Mouse (Mus musculus) neural tube, embryonic 11.5 days (tissue): ENCODE measurements around the gene Cnbp. TPM values are rescaled to one million over a fixed set of nuclear protein-coding genes. Genes with fewer than 3 reads are reported as not detected.

Source experiments
- ATAC-seq: fragments of 200-750 bp; cut with Nextera tagmentation; 2 replicates; pipeline ENCODE4 v1.8.0; 2017; ENCODE audit warnings: moderate number of reproducible peaks, mild to moderate bottlenecking, moderate TSS enrichment, moderate library complexity; ENCODE audit not compliant: insufficient read depth, low FRiP score, low TSS enrichment
- DNase-seq: peaks from one replicate; pipeline ENCODE4 v3.0.0-alpha.2; 2015; ENCODE audit warnings: low spot score
- H3K27ac ChIP-seq: fragments of 300-500 bp; sonication (generic); 2 replicates; pipeline ENCODE4 v1.5.1; 2014; ENCODE audit warnings: low read depth, mild to moderate bottlenecking, low read length
- H3K27me3 ChIP-seq: fragments of 300-500 bp; sonication (generic); 2 replicates; pipeline ENCODE4 v1.6.1; 2014; ENCODE audit warnings: mild to moderate bottlenecking, low read length, mixed read lengths; ENCODE audit not compliant: control insufficient read depth, insufficient read depth
- H3K36me3 ChIP-seq: fragments of 300-500 bp; sonication (generic); 2 replicates; pipeline ENCODE4 v1.6.1; 2014; ENCODE audit warnings: mild to moderate bottlenecking, low read length, moderate library complexity, mixed read lengths; ENCODE audit not compliant: control insufficient read depth, insufficient read depth
- H3K4me1 ChIP-seq: fragments of 300-500 bp; sonication (generic); 2 replicates; pipeline ENCODE4 v1.6.1; 2014; ENCODE audit warnings: low read length, mixed read lengths; ENCODE audit not compliant: control insufficient read depth, insufficient read depth
- H3K4me2 ChIP-seq: fragments of 300-500 bp; sonication (generic); 2 replicates; pipeline ENCODE4 v1.6.1; 2014; ENCODE audit warnings: low read depth, mild to moderate bottlenecking, moderate library complexity
- H3K4me3 ChIP-seq: fragments of 300-500 bp; sonication (generic); 2 replicates; pipeline ENCODE4 v1.5.1; 2014; ENCODE audit warnings: low read depth, low read length
- H3K9ac ChIP-seq: fragments of 300-500 bp; sonication (generic); 2 replicates; pipeline ENCODE4 v1.6.1; 2014; ENCODE audit warnings: mild to moderate bottlenecking, low read length
- H3K9me3 ChIP-seq: fragments of 300-500 bp; sonication (generic); 2 replicates; pipeline ENCODE4 v1.6.1; 2016; ENCODE audit warnings: low read length; ENCODE audit not compliant: control insufficient read depth
- WGBS: fragments of 180-500 bp; shearing (Covaris S2); extraction: QIAGEN DNeasy Blood & Tissue Kit; methylation state at CpG from one replicate; pipeline ENCODE4 v1.1.7; 2014; 5-methylcytosine and 5-hydroxymethylcytosine counted together
- polyA plus RNA-seq: library from polyadenylated mRNA; unstranded; fragments of >200 nt; fragmentation: Nextera tagmentation; extraction: Ambion mirVana; gene quantifications from 2 replicates; pipeline ENCODE4 v1.2.1, GENCODE M21; 2014

Gene Cnbp
- polyA plus RNA-seq, result 1,129 and 1,155 TPM in 2 replicates

DNA sequence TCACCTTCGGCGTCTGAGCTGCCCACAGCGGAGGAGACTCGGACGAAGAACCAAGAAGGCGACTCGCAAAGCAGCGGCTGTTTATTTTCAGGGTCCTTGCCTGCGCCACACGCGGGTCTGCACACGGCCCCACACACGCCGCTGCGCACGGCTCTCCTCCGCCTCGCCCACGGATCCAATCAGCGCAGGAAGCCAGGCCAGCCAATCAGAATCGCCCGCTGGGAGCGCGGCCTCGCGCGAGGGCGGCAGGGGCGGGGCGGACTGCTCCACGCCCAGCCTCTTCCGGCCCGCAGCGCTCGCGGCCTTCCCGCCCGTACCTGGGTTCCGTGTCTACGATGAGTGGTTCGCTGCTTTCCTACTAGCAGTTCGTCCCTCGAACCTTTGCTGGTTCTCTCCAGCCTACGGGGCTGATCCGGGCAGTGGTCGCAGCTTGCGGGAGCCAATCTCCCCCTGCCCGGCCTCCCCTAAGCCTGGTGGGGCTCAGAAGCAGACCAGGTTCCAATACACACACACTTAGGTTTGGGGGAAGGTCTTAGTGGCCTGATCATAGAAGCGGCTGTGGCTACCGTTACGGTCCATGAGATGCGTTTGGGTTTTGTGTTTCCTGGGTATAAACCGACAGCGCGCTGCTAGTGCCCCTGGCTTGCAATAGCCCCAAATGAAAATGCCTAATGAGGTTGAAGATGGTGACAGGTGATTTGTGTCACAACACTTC lies at the start of gene Cnbp:
Cnbp (minus strand) TSS at position 207 of the 715 bp plus-strand sequence.
- Histone ChIP-seq H3K27ac (peak within 1 kb of the TSS; percentile 85), H3K9me3 (no peaks in the 10 kb centered on the region), H3K9ac (peak within 1 kb of the TSS; percentile 99), H3K36me3 (no peaks in the 10 kb centered on the region; the same call in 1 of the 2 replicates), H3K4me3 (peak within 1 kb of the TSS; percentile 100), H3K4me2 (peak within 1 kb of the TSS; percentile 77), H3K27me3 (no peaks in the 10 kb centered on the region), H3K4me1 (peaks cover 7% of the 10 kb centered on the region; the same call in 1 of the 2 replicates)
- ATAC-seq (peak; percentile 98), DNase-seq (peak; percentile 99)
- WGBS, result under 1% methylated on average over 53 of the region's 55 CpGs

GRCm38 (mm10) chr6:87898028-87898427 lies 47.1 kb upstream of the Cnbp start:
- peaks cover 26% of the 10 kb centered on the region for H3K36me3 ChIP-seq
- no peaks in the 10 kb centered on the region for H3K4me1 ChIP-seq
- ATAC-seq (no peak), DNase-seq (no peak)
- no peaks in the 10 kb centered on the region for H3K9me3 ChIP-seq
- H3K27me3 ChIP-seq, result no peaks in the 10 kb centered on the region
- H3K4me3 ChIP-seq, result no peak overlapping the region
- WGBS, result 97% methylated on average over 10 of the region's 10 CpGs
- H3K4me2 ChIP-seq, result no peak overlapping the region
- no peak overlapping the region for H3K27ac ChIP-seq
- H3K9ac ChIP-seq, result no peak overlapping the region

GRCm38 (mm10) chr6:87893931-87894330 lies 43.0 kb upstream of the Cnbp start:
- no peak overlapping the region for H3K4me2 ChIP-seq
- peaks cover under 1% of the 10 kb centered on the region; the same call in 1 of the 2 replicates for H3K4me1 ChIP-seq
- WGBS, result 93% methylated on average over 7 of the region's 7 CpGs
- H3K9me3 ChIP-seq, result no peaks in the 10 kb centered on the region
- peaks cover 25% of the 10 kb centered on the region for H3K36me3 ChIP-seq
- no peak overlapping the region for H3K27ac ChIP-seq
- DNase-seq (no peak), ATAC-seq (no peak)
- no peak overlapping the region for H3K4me3 ChIP-seq
- no peak overlapping the region for H3K9ac ChIP-seq
- H3K27me3 ChIP-seq, result no peaks in the 10 kb centered on the region

DNA sequence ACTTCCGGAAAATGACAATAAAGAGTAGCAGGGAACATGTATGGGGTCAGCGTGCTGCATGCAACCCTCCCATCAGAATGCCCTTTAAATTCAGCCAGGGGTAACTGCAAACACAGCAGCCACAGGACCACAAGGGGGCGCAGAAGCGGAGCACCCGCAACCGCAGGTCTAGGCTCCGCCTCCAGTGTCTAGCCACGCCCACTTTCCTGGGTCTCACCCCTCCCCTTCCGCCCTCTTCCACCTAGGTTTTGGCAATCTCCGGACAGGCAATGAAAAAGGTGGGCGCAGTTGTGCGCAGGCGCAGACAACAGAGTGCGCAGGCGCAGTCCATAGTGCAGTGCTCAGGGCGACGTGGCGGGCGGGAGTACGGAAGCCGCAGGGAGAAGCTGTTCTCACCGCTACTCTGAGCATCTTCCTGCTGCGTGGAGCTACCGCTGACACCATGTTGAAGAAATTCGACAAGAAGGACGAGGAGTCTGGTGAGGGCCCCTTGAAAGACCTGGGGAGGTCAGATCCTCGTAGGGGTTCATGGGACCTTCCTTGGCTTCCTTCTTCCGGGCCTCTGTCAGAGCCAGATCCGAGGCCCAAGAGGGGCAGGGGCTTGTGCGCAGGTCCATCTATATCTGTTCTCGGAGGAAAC lies 36.8 kb upstream of the Cnbp start, which contains the start of gene Copg1:
Copg1 (plus strand) TSS at position 221 of the 640 bp plus-strand sequence.
- Histone ChIP-seq H3K36me3 (peaks cover 10% of the 10 kb centered on the region), H3K27ac (no peak within 1 kb of the TSS), H3K4me1 (peaks cover 7% of the 10 kb centered on the region), H3K9me3 (no peaks in the 10 kb centered on the region), H3K4me2 (peak within 1 kb of the TSS; percentile 61), H3K9ac (peak within 1 kb of the TSS; percentile 79), H3K27me3 (no peaks in the 10 kb centered on the region), H3K4me3 (peak within 1 kb of the TSS; percentile 77)
- under 1% methylated on average over 31 of the region's 31 CpGs for WGBS
- ATAC-seq (peak; percentile 96), DNase-seq (peak; percentile 100)

DNA sequence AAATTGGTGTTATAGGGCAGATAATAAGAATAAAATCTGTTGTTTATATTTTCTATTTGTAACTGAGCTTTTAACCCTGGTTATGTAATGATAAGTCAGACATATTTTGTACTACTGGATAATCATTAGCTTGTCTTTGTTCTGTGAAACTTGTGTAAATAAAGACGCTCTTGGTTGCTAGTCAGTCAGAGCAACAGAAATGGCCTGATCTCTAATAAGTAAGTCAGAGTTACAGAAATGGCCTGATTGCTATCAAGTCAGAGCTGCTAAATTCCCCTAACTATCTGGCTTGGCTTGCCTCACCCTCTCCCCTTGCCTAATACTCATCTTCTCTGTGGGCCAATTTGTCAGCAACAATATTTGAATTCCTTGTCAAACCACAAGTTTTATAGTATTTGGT lies 35.8 kb upstream of the Cnbp start:
- H3K36me3 ChIP-seq, result peaks cover 3% of the 10 kb centered on the region; the same call in 1 of the 2 replicates
- H3K27me3 ChIP-seq, result no peaks in the 10 kb centered on the region
- no peak overlapping the region for H3K27ac ChIP-seq
- no peak for DNase-seq
- no peaks in the 10 kb centered on the region for H3K9me3 ChIP-seq
- H3K4me1 ChIP-seq, result peaks cover 7% of the 10 kb centered on the region
- no peak for ATAC-seq
- WGBS, result 82% methylated on average over 1 of the region's 1 CpGs
- H3K4me3 ChIP-seq, result no peak overlapping the region
- H3K4me2 ChIP-seq, result no peak overlapping the region
- no peak overlapping the region for H3K9ac ChIP-seq

DNA sequence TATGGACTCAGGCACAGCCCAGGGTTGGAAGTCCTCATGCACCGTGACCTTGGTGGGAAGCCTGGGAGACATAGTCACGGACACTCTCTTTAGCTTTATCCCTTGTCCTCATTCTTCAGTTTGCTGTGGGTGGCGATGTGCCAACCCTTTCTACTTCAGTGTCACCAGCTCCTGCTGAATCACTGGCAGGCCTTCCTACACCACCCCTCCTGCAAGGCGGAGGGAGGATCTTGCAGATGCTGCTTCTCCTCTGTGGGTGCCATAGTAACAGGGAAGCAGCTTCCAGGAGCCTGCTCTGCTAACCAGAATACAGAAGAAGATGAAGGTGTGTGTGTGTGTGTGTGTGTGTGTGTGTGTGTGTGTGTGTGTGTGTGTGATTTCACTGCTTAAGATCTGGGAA lies 31.9 kb upstream of the Cnbp start:
- 69% methylated on average over 4 of the region's 4 CpGs for WGBS
- Histone ChIP-seq H3K4me1 (no peaks in the 10 kb centered on the region), H3K4me3 (no peak overlapping the region), H3K36me3 (no peaks in the 10 kb centered on the region), H3K9ac (no peak overlapping the region), H3K27me3 (no peaks in the 10 kb centered on the region), H3K9me3 (no peaks in the 10 kb centered on the region), H3K27ac (no peak overlapping the region), H3K4me2 (no peak overlapping the region)
- DNase-seq (no peak), ATAC-seq (no peak)

DNA sequence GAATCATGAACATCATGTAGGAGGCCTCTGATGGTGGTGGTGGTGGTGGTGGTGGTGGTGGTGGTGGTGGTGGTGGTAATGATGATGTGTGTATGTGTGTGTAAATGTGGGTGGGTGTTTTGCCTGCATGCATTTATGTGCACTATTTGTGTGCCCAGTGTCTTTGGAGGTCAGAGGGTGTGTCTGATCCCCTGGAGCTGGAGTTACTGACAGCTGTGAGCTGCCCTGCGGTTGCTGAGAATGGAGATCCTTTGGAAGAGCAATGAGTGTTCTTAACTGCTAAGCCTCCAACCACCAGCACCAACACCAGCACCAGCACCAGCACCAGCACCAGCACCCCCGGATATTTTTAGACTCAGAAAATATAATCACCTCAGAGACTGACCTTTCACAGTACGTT lies 31.3 kb upstream of the Cnbp start:
- no peaks in the 10 kb centered on the region for H3K4me1 ChIP-seq
- DNase-seq, result no peak
- H3K4me3 ChIP-seq, result no peak overlapping the region
- no peak overlapping the region for H3K4me2 ChIP-seq
- no peaks in the 10 kb centered on the region for H3K36me3 ChIP-seq
- 75% methylated on average over 3 of the region's 3 CpGs for WGBS
- no peak overlapping the region for H3K27ac ChIP-seq
- no peak overlapping the region for H3K9ac ChIP-seq
- no peak for ATAC-seq
- no peaks in the 10 kb centered on the region for H3K27me3 ChIP-seq
- H3K9me3 ChIP-seq, result no peaks in the 10 kb centered on the region

- no peaks in the 10 kb centered on the region for H3K36me3 ChIP-seq
- no peak overlapping the region for H3K4me2 ChIP-seq
- 78% methylated on average over 3 of the region's 3 CpGs for WGBS
- H3K9me3 ChIP-seq, result no peaks in the 10 kb centered on the region
- DNase-seq (no peak), ATAC-seq (no peak)
- no peak overlapping the region for H3K9ac ChIP-seq
- no peaks in the 10 kb centered on the region for H3K27me3 ChIP-seq
- H3K27ac ChIP-seq, result no peak overlapping the region
- no peaks in the 10 kb centered on the region for H3K4me1 ChIP-seq
- H3K4me3 ChIP-seq, result no peak overlapping the region
Measured at GRCm38 (mm10) chr6:87879628-87880027, 28.7 kb upstream of the Cnbp start.

DNA sequence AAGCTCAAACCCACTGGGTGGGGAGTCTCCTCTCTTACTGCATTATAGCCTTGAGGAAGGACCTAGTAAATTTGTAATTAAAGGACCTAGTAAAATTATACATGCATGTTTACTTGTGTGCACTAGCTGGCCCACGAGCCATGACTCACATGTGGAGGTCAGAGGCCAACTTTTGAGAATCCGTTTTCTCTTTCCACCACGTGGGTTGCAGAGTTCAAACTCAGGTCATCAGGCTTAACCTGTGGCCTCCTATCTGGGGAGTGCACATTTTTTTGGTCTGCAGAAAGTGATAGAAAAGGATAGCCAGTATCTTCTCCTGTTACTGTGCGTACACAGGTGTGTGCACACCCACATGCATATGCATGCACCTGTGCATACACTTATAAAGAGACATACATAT lies 28.1 kb upstream of the Cnbp start:
- 40% methylated on average over 4 of the region's 4 CpGs for WGBS
- H3K9me3 ChIP-seq, result no peaks in the 10 kb centered on the region
- no peak overlapping the region for H3K4me2 ChIP-seq
- H3K27me3 ChIP-seq, result no peaks in the 10 kb centered on the region
- H3K4me3 ChIP-seq, result no peak overlapping the region
- no peak overlapping the region for H3K27ac ChIP-seq
- no peaks in the 10 kb centered on the region for H3K36me3 ChIP-seq
- H3K9ac ChIP-seq, result no peak overlapping the region
- no peak for ATAC-seq
- no peak for DNase-seq
- H3K4me1 ChIP-seq, result no peaks in the 10 kb centered on the region
